Mouse (Mus musculus) kidney, embryonic 14.5 days (tissue): ENCODE measurements at regions not wholly inside any gene's neighbourhood (a gene's known extent, or its start where the extent isn't known, plus 50 kb on each side); places are given as distances from the start of the nearest gene placed in this dataset.

Experiments
- ATAC-seq: fragments of 200-750 bp; cut with Nextera tagmentation; 2 replicates; pipeline ENCODE4 v1.8.0; 2017; ENCODE audit warnings: moderate number of reproducible peaks, mild to moderate bottlenecking, moderate TSS enrichment, moderate library complexity; ENCODE audit not compliant: low FRiP score, low TSS enrichment
- H3K27ac ChIP-seq: fragments of 300-500 bp; sonication (generic); 2 replicates; pipeline ENCODE4 v1.5.1; 2014; ENCODE audit warnings: low read depth, mild to moderate bottlenecking, low read length, moderate library complexity, mixed read lengths
- H3K27me3 ChIP-seq: fragments of 300-500 bp; sonication (generic); 2 replicates; pipeline ENCODE4 v1.6.1; 2014; ENCODE audit warnings: mild to moderate bottlenecking, low read length; ENCODE audit not compliant: control insufficient read depth, insufficient read depth
- H3K36me3 ChIP-seq: fragments of 300-500 bp; sonication (generic); 2 replicates; pipeline ENCODE4 v1.6.1; 2014; ENCODE audit warnings: low read length, mixed read lengths; ENCODE audit not compliant: control insufficient read depth, insufficient read depth
- H3K4me1 ChIP-seq: fragments of 300-500 bp; sonication (generic); 2 replicates; pipeline ENCODE4 v1.6.1; 2014; ENCODE audit warnings: low read length, mixed read lengths; ENCODE audit not compliant: control insufficient read depth, insufficient read depth
- H3K4me2 ChIP-seq: fragments of 300-500 bp; sonication (generic); replicated peaks from 2 replicates; pipeline ENCODE4 v1.6.1; 2014; ENCODE audit warnings: low read depth, mild to moderate bottlenecking, low read length
- H3K4me3 ChIP-seq: fragments of 300-500 bp; sonication (generic); 2 replicates; pipeline ENCODE4 v1.5.1; 2014; ENCODE audit warnings: mild to moderate bottlenecking, low read length
- H3K9ac ChIP-seq: fragments of 300-500 bp; sonication (generic); 2 replicates; pipeline ENCODE4 v1.6.1; 2014; ENCODE audit warnings: low read depth, mild to moderate bottlenecking, low read length, moderate library complexity
- H3K9me3 ChIP-seq: fragments of 300-500 bp; sonication (generic); 2 replicates; pipeline ENCODE4 v1.6.1; 2016; ENCODE audit warnings: low read length; ENCODE audit not compliant: control insufficient read depth
- WGBS: fragments of 180-500 bp; shearing (Covaris S2); extraction: QIAGEN DNeasy Blood & Tissue Kit; methylation state at CpG from one replicate; pipeline ENCODE4 v1.1.7; 2014; 5-methylcytosine and 5-hydroxymethylcytosine counted together

GRCm38 (mm10) chr4:55894116-55894885, 362.0 kb upstream of the Klf4 start:
- Histone ChIP-seq H3K27me3 (no peaks in the 10 kb centered on the region), H3K9ac (no peak overlapping the region), H3K4me1 (no peaks in the 10 kb centered on the region), H3K9me3 (no peaks in the 10 kb centered on the region), H3K4me2 (no peak overlapping the region), H3K27ac (no peak overlapping the region), H3K36me3 (no peaks in the 10 kb centered on the region), H3K4me3 (no peak overlapping the region)
- no peak for ATAC-seq
- 61% methylated on average over 12 of the region's 12 CpGs for WGBS

DNA sequence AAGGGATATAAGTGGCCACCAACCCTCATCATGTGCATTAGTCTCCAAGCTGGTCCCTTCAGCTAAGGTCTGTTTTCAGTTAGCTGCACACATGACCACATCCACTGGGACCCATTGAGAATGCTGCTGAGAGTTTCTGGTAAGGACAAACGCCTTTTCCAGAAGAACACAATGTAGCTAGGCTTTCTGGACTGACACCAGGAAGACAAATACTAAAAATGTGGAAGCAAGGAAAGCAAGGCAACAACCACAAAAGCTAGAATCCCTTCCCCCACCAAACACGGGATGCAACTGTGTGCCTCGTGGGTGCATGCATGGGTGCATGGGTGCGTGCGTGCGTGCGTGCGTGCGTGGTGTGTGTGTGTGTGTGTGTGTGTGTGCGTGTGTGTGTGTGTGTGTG, 359.4 kb upstream of the Klf4 start:
- Histone ChIP-seq H3K4me2 (no peak overlapping the region), H3K9ac (no peak overlapping the region), H3K36me3 (no peaks in the 10 kb centered on the region), H3K27me3 (no peaks in the 10 kb centered on the region), H3K27ac (no peak overlapping the region), H3K4me3 (no peak overlapping the region), H3K4me1 (no peaks in the 10 kb centered on the region), H3K9me3 (no peaks in the 10 kb centered on the region)
- WGBS: 94% methylated on average over 9 of the region's 10 CpGs
- no peak for ATAC-seq

DNA sequence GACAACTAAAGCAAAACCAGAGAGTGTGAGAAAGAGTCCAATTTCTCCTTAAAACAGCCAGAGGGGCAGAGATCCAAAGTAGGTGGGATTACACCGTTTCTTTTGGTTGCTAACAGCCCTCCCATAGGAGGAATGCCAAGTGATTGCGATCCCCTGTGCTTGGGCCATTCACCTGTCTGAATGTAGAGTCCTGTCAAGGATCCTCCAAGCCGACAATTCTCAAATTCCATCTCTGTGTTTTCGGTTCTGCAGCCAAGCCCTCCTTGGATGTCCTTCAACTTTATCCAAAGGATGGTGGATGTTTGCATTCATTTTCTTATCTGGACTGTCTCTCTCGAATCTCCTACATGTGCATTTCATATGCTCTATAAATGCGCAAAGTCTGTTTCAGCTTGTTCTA, 355.3 kb upstream of the Klf4 start:
- Histone ChIP-seq H3K4me3 (no peak overlapping the region), H3K27ac (no peak overlapping the region), H3K9ac (no peak overlapping the region), H3K9me3 (no peaks in the 10 kb centered on the region), H3K27me3 (no peaks in the 10 kb centered on the region), H3K4me2 (no peak overlapping the region), H3K4me1 (no peaks in the 10 kb centered on the region), H3K36me3 (no peaks in the 10 kb centered on the region)
- WGBS: 83% methylated on average over 6 of the region's 6 CpGs
- ATAC-seq: no peak

- 60% methylated on average over 2 of the region's 2 CpGs for WGBS
- Histone ChIP-seq H3K4me1 (no peaks in the 10 kb centered on the region), H3K36me3 (no peaks in the 10 kb centered on the region), H3K9me3 (no peaks in the 10 kb centered on the region), H3K27ac (no peak overlapping the region), H3K9ac (no peak overlapping the region), H3K27me3 (no peaks in the 10 kb centered on the region), H3K4me3 (no peak overlapping the region), H3K4me2 (no peak overlapping the region)
- no peak for ATAC-seq
Observed at GRCm38 (mm10) chr4:55882541-55882940, 350.3 kb upstream of the Klf4 start.

DNA sequence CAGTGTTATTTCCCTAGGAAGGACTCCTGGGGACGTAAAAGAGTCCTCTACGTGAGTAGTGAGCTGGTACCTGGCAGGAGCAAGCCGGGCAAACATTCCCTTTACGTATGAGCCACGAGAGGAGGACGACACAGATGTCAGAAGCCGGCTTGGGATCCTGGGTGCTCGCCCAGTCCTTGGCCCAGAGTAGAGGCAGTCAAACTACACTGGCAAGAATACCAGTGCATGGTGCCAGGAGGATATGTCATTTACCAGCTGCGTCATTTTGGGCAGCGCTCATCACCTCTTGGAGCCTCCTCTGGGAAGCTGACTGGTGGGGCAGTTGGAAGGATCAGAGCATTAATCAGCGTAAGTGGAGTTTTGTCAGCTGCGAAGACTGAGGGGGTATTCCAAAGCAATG, 343.0 kb upstream of the Klf4 start:
- H3K9ac ChIP-seq: no peak overlapping the region
- no peak for ATAC-seq
- 89% methylated on average over 12 of the region's 12 CpGs for WGBS
- H3K9me3 ChIP-seq: no peaks in the 10 kb centered on the region
- H3K36me3 ChIP-seq: no peaks in the 10 kb centered on the region
- H3K27ac ChIP-seq: no peak overlapping the region
- H3K4me1 ChIP-seq: no peaks in the 10 kb centered on the region
- H3K4me2 ChIP-seq: no peak overlapping the region
- H3K4me3 ChIP-seq: no peak overlapping the region
- H3K27me3 ChIP-seq: no peaks in the 10 kb centered on the region

DNA sequence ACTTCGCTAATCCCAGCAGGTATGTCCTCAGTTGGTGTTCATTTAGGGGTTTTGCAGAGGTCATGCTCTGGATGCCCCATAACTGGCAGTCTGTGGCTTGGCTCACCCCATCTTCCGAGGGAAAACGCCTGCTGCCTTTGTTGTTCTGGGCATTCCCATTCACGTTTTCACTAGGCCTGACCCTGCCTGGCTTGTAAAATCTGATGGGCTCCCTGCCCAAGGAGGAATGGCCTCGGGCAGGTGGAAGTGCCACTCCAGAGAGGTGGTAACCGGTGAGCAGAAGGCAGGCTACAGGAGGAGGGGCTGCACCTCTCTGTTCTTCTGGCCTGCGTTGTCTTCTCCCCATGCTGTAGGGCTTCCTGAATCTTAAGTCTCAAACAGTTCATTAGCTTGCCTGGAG, 342.6 kb upstream of the Klf4 start:
- no peak for ATAC-seq
- H3K27ac ChIP-seq: no peak overlapping the region
- H3K4me2 ChIP-seq: no peak overlapping the region
- 65% methylated on average over 7 of the region's 7 CpGs for WGBS
- H3K4me1 ChIP-seq: no peaks in the 10 kb centered on the region
- H3K9me3 ChIP-seq: no peaks in the 10 kb centered on the region
- no peaks in the 10 kb centered on the region for H3K36me3 ChIP-seq
- H3K4me3 ChIP-seq: no peak overlapping the region
- no peaks in the 10 kb centered on the region for H3K27me3 ChIP-seq
- H3K9ac ChIP-seq: no peak overlapping the region

GRCm38 (mm10) chr4:55874276-55874675, 342.0 kb upstream of the Klf4 start:
- H3K4me3 ChIP-seq: no peak overlapping the region
- ATAC-seq: no peak
- no peaks in the 10 kb centered on the region for H3K9me3 ChIP-seq
- no peaks in the 10 kb centered on the region for H3K27me3 ChIP-seq
- H3K36me3 ChIP-seq: no peaks in the 10 kb centered on the region
- H3K4me2 ChIP-seq: no peak overlapping the region
- H3K9ac ChIP-seq: no peak overlapping the region
- H3K27ac ChIP-seq: no peak overlapping the region
- WGBS: 83% methylated on average over 4 of the region's 4 CpGs
- H3K4me1 ChIP-seq: no peaks in the 10 kb centered on the region

DNA sequence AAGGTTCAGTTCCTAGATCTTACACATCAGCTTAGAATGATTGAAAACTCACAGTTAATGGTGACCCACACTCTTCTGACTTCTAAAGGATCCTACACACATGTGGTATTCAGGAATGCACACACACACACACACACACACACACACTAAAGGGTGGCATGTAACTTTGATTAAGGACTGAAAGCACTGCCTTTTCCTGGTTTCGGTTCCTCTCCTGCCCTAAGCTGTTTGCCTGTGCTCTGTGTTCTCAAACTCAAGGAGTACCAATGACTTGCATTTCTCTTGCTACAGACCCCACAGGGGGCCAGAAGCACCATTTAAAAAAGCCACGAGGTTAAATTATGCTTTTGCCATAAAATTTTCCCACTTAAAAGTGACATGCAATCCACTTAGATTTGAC, 327.8 kb upstream of the Klf4 start:
- Histone ChIP-seq H3K27ac (no peak overlapping the region), H3K36me3 (no peaks in the 10 kb centered on the region), H3K27me3 (no peaks in the 10 kb centered on the region), H3K4me1 (no peaks in the 10 kb centered on the region), H3K9ac (no peak overlapping the region), H3K9me3 (no peaks in the 10 kb centered on the region), H3K4me3 (no peak overlapping the region), H3K4me2 (no peak overlapping the region)
- no peak for ATAC-seq
- 65% methylated on average over 2 of the region's 2 CpGs for WGBS

DNA sequence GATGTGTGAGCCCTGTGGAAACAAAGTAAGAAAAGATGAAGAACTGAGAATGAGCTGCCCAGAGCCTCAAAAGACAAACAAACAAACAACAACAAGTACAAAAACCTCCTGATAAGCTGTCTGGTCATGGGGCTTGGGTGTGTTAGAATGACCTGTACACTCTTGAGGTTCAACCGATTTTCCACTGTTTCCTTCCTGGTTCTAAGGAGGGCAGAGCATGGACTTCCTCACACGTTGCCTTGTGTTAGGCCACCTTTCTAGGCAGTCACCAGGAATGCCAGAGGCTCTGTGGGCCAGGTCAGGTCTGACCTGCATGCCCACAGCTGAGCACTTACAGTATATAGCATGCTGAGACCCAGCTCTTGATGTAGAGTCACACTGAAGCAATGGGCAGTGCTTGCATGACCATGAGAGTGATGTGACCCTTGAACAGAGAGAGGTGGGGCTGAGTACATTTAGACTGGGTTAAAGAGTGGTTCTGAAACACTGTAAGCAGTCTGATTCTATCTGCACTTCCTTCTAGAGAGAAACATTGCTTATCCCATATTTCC, 327.0 kb upstream of the Klf4 start:
- Histone ChIP-seq H3K9ac (no peak overlapping the region), H3K9me3 (no peaks in the 10 kb centered on the region), H3K4me2 (no peak overlapping the region), H3K4me1 (no peaks in the 10 kb centered on the region), H3K27ac (no peak overlapping the region), H3K36me3 (no peaks in the 10 kb centered on the region), H3K27me3 (no peaks in the 10 kb centered on the region), H3K4me3 (no peak overlapping the region)
- no peak for ATAC-seq
- 85% methylated on average over 2 of the region's 2 CpGs for WGBS
